Comparison of ENCODE assay signal across 15 mouse cellular contexts in the genomic region with DNA sequence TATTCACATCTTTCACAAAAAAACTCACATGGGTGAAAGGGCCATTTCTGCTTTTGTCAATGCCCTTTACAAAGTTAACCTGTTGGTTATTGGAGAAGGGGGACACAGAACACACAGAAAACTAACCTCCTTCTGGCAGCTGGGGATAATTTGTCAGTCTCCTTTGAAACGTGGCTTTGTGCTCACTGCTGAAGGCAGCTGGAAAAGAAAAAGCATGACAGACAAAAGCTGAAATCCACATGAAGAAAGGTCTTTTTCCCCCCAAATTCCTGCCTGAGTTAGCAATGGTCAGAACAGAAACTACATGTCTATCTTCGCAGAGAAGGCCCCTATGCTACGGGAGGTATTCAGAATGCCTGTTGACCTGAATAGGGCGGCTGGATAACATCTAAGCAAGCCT.
"Had no signal": no experiment of that assay in that cellular context is flagged by ENCODE, and none has a peak within 500 bp of the region (broad histone marks: within the 10 kb centered on the region; RNA-seq: fewer than 3 reads in every experiment).

No protein-coding gene starts in this region.

- H3K27ac ChIP-seq: kidney, embryonic 15.5 days; liver, embryonic 15.5 days; midbrain, embryonic 12.5 days; stomach, embryonic 15.5 days had no signal

- H3K27me3 ChIP-seq: liver, embryonic 15.5 days; midbrain, embryonic 12.5 days; stomach, embryonic 15.5 days had no signal

- DNase-seq: kidney, postnatal 36 days; layer of hippocampus, adult 9-11 months; layer of hippocampus, postnatal 36 days; lung, adult 2 months; lung, postnatal 4 days; right cerebral cortex, postnatal 14 days; thymus, adult 2 months; thymus, postnatal 25 days had no signal

- ATAC-seq: lung, postnatal 0 days had no signal

- H3K9ac ChIP-seq: kidney, embryonic 15.5 days; liver, embryonic 15.5 days; midbrain, embryonic 12.5 days; stomach, embryonic 15.5 days had no signal

- H3K4me2 ChIP-seq: kidney, embryonic 15.5 days; liver, embryonic 11.5 days; liver, embryonic 15.5 days; midbrain, embryonic 12.5 days; stomach, embryonic 15.5 days had no signal

- H3K9me3 ChIP-seq: kidney, embryonic 15.5 days; liver, embryonic 15.5 days; megakaryocyte, embryonic 14.5 days; midbrain, embryonic 12.5 days; stomach, embryonic 15.5 days had no signal

- H3K4me3 ChIP-seq: kidney, embryonic 15.5 days; liver, embryonic 15.5 days; megakaryocyte, embryonic 14.5 days; midbrain, embryonic 12.5 days; stomach, embryonic 15.5 days had no signal

- H3K4me1 ChIP-seq: kidney, embryonic 15.5 days; liver, embryonic 15.5 days; midbrain, embryonic 12.5 days had no signal

- H3K36me3 ChIP-seq: kidney, embryonic 15.5 days; liver, embryonic 15.5 days; midbrain, embryonic 12.5 days; stomach, embryonic 15.5 days had no signal
